Mouse (Mus musculus): ENCODE data around the gene Abhd13. TPM values are rescaled to one million over a fixed set of nuclear protein-coding genes. Genes with fewer than 3 reads are reported as not detected.

Abhd13 gene
- total RNA-seq, 1 experiment: 28.5 TPM

DNA sequence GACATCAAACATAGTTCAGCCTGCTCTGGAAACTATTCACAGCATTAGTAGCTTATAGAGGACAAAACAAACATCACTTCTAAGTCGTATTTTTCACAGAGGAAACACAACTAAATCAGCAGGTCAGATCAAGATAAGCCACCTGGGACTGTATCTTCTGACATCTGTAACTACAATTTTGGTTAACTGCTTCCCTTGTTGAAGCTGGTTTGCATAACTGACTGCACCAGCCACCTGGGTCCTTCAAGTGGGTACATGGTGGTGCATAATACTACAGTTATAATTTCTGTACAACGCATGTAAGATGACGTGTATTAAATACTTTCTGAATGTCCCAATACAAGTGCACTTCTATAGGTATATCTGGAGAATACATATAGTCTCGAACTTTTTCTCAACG lies 2.2 kb upstream of the Abhd13 start:
- in situ Hi-C loops (cut with MboI; ENCODE audit: low sequenced_read_pairs in 2 of 2, unreplicated experiment in 2 of 2): no loop called here
- peak overlapping the region; percentile 75 to 82; a peak in 3 of 4 replicates for H3K4me3 ChIP-seq (ENCODE audit: insufficient read depth in 1 of 2, low read depth in 1 of 2, low read length in 2 of 2, poor library complexity in 1 of 2, severe bottlenecking in 1 of 2)
- no peak for DNase-seq (ENCODE audit: low read depth, low spot score)
- no peaks in the 10 kb centered on the region for H3K9me3 ChIP-seq (ENCODE audit: control insufficient read depth, insufficient read depth, low read depth, low read length)
- no peaks in the 10 kb centered on the region; a peak in 1 of 4 replicates for H3K4me1 ChIP-seq (ENCODE audit: control insufficient read depth in 2 of 2, insufficient read depth in 2 of 2, low read length in 2 of 2, poor library complexity in 1 of 2)
- peaks cover 9% of the 10 kb centered on the region for H3K36me3 ChIP-seq (ENCODE audit: control insufficient read depth, insufficient read depth, low read length, poor library complexity, severe bottlenecking)
- TF ChIP-seq CHD2 (IDR thresholded peaks at IDR 0.05; ENCODE audit: low read depth, low read length) (no peak), ZNF384 (IDR thresholded peaks at IDR 0.05; ENCODE audit: low read depth, low read length) (no peak), ZC3H11A (IDR thresholded peaks at IDR 0.05; ENCODE audit: borderline replicate concordance, low read depth, low read length) (no peak), HCFC1 (IDR thresholded peaks at IDR 0.05; ENCODE audit: borderline replicate concordance, insufficient read depth, low read length) (no peak), MAFK (IDR thresholded peaks at IDR 0.05; ENCODE audit: insufficient read depth, low read depth, low read length) (no peak)
- peak overlapping the region; percentile 22; the same call in 1 of the 2 replicates for H3K9ac ChIP-seq (ENCODE audit: insufficient read depth, low read depth, low read length, poor library complexity, severe bottlenecking)
- H3K27ac ChIP-seq (ENCODE audit: insufficient read depth, low read depth, low read length, poor library complexity, severe bottlenecking): no peak overlapping the region

DNA sequence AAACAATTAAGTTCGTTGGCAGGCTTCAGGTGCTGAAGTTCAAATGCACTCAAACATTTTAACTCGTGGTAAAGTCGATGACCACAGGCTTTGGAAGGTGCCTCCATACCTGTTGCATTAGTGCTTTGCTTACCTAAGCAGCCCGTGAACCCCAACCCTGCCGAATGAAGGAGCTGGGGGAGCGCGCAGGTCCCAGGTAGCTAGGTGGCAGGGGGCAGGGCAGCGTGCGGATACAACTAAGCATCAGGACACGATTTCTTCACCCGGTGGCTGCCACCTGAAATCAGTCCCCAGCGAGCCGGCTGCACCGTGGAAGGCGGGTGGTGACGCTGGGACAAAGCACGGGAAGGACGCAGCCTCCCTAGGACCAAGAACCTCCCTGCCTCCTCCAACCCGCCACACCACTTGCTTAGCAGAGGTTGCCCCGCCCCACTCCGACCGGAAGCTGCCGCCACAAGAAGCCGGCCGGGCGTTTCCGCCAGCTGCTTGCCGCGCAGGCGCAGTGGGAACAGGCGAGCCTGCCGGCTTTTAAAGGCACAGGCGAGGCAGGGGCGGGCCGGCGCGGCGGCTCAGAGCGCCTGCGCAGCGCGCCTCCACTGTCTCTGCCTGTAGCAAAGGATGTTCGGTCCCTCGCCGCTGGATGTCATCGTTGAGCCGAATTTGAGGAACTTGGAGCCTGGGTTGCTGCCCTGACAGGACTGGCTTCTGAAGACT lies 1.5 kb upstream of the Abhd13 start:
- Histone ChIP-seq H3K27ac (ENCODE audit: insufficient read depth, low read depth, low read length, poor library complexity, severe bottlenecking) (no peak overlapping the region), H3K4me3 (ENCODE audit: insufficient read depth in 1 of 2, low read depth in 1 of 2, low read length in 2 of 2, poor library complexity in 1 of 2, severe bottlenecking in 1 of 2) (peak overlapping the region; percentile 75 to 82), H3K36me3 (ENCODE audit: control insufficient read depth, insufficient read depth, low read length, poor library complexity, severe bottlenecking) (peaks cover 9% of the 10 kb centered on the region), H3K4me1 (ENCODE audit: control insufficient read depth in 2 of 2, insufficient read depth in 2 of 2, low read length in 2 of 2, poor library complexity in 1 of 2) (no peaks in the 10 kb centered on the region; a peak in 1 of 4 replicates), H3K9ac (ENCODE audit: insufficient read depth, low read depth, low read length, poor library complexity, severe bottlenecking) (peak overlapping the region; percentile 90), H3K9me3 (ENCODE audit: control insufficient read depth, insufficient read depth, low read depth, low read length) (no peaks in the 10 kb centered on the region)
- peak; percentile 91 for DNase-seq (ENCODE audit: low read depth, low spot score)
- TF ChIP-seq MAFK (IDR thresholded peaks at IDR 0.05; ENCODE audit: insufficient read depth, low read depth, low read length) (no peak), HCFC1 (IDR thresholded peaks at IDR 0.05; ENCODE audit: borderline replicate concordance, insufficient read depth, low read length) (peak; percentile 77; the same call in 1 of the 2 replicates), ZC3H11A (IDR thresholded peaks at IDR 0.05; ENCODE audit: borderline replicate concordance, low read depth, low read length) (no peak), CHD2 (IDR thresholded peaks at IDR 0.05; ENCODE audit: low read depth, low read length) (no peak)
- in situ Hi-C loops (cut with MboI; ENCODE audit: low sequenced_read_pairs in 2 of 2, unreplicated experiment in 2 of 2): no loop called here

DNA sequence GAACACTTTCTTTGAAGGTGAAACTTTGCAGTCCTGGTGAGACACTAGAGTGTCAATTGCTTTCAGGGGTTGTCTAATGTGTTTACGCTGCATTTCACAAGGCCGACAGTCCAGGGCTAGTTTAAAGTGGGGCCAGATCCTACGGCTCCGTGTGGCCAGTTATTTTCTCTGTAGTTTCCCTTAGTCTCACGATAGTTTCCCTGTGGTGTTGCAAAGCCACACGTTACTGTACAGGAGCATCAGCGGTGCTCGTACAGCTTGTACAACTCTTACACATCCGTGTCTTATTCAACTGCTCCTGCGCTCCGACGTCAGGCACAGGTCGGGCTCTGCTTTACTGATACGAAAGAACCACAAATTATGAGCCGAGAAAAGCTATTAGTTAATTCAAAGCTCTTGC lies 491 bp upstream of the Abhd13 start:
- no peak for DNase-seq (ENCODE audit: low read depth, low spot score)
- no peak overlapping the region for H3K27ac ChIP-seq (ENCODE audit: insufficient read depth, low read depth, low read length, poor library complexity, severe bottlenecking)

DNA sequence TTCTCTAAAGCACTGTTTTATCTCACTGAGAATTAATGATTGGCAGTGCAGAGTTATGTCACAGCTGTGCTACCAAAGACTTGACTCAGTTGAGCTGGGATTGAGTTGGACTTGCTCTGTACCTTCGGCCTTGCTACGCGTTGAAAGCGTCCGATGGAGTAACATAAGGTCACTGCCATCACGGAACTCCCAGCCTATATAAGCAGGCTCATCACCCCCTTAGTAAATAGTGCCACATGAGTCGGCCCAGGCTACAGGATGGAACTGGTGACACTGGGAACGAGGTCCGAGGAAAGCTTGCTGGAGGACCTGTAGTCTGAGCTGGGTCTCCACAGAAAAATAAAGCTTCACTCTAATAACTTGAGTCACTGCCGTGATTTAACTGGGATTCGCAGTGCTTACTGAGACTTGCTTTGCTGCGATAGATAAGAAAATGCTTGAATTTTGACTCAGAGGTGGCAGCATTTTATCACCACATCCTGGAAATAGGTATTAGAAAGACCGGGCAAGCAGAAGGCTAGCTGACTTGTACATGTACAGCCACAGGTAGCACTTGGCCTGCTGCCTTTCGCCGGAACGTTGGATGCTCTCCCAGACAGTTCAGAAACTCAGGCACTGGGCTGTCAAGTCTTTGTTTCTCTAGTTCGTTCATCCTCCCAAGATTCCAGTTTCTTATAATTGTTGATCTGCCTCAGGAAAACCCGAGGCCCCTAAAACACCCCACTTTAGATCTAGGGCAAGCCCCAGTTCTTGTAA lies 1.1 kb downstream of the Abhd13 start:
- in situ Hi-C loops (cut with MboI; ENCODE audit: low sequenced_read_pairs in 2 of 2, unreplicated experiment in 2 of 2): no loop called here
- Histone ChIP-seq H3K27ac (ENCODE audit: insufficient read depth, low read depth, low read length, poor library complexity, severe bottlenecking) (no peak overlapping the region), H3K4me1 (ENCODE audit: control insufficient read depth in 2 of 2, insufficient read depth in 2 of 2, low read length in 2 of 2, poor library complexity in 1 of 2) (no peaks in the 10 kb centered on the region; a peak in 1 of 4 replicates), H3K9ac (ENCODE audit: insufficient read depth, low read depth, low read length, poor library complexity, severe bottlenecking) (peak overlapping the region; percentile 94), H3K36me3 (ENCODE audit: control insufficient read depth, insufficient read depth, low read length, poor library complexity, severe bottlenecking) (0 out of 2 replicates have a peak, but pooled peaks cover 2% of the 10 kb centered on the region), H3K4me3 (ENCODE audit: insufficient read depth in 1 of 2, low read depth in 1 of 2, low read length in 2 of 2, poor library complexity in 1 of 2, severe bottlenecking in 1 of 2) (peak overlapping the region; percentile 80 to 81), H3K9me3 (ENCODE audit: control insufficient read depth, insufficient read depth, low read depth, low read length) (no peaks in the 10 kb centered on the region)
- TF ChIP-seq ZC3H11A (IDR thresholded peaks at IDR 0.05; ENCODE audit: borderline replicate concordance, low read depth, low read length): no peak
- TF ChIP-seq ZNF384 (IDR thresholded peaks at IDR 0.05; ENCODE audit: low read depth, low read length): no peak
- TF ChIP-seq CHD2 (IDR thresholded peaks at IDR 0.05; ENCODE audit: low read depth, low read length): no peak
- TF ChIP-seq MAFK (IDR thresholded peaks at IDR 0.05; ENCODE audit: insufficient read depth, low read depth, low read length): no peak
- TF ChIP-seq HCFC1 (IDR thresholded peaks at IDR 0.05; ENCODE audit: borderline replicate concordance, insufficient read depth, low read length): no peak
- DNase-seq (ENCODE audit: low read depth, low spot score): no peak

More for the DNA sequence above, 491 bp upstream of the Abhd13 start:
- TF ChIP-seq ZC3H11A (IDR thresholded peaks at IDR 0.05; ENCODE audit: borderline replicate concordance, low read depth, low read length): no peak
- TF ChIP-seq CHD2 (IDR thresholded peaks at IDR 0.05; ENCODE audit: low read depth, low read length): no peak
- no peak for TF ChIP-seq ZNF384 (IDR thresholded peaks at IDR 0.05; ENCODE audit: low read depth, low read length)
- TF ChIP-seq HCFC1 (IDR thresholded peaks at IDR 0.05; ENCODE audit: borderline replicate concordance, insufficient read depth, low read length): no peak
- peak overlapping the region; percentile 80 to 81 for H3K4me3 ChIP-seq (ENCODE audit: insufficient read depth in 1 of 2, low read depth in 1 of 2, low read length in 2 of 2, poor library complexity in 1 of 2, severe bottlenecking in 1 of 2)
- H3K9me3 ChIP-seq (ENCODE audit: control insufficient read depth, insufficient read depth, low read depth, low read length): no peaks in the 10 kb centered on the region
- in situ Hi-C loops (cut with MboI; ENCODE audit: low sequenced_read_pairs in 2 of 2, unreplicated experiment in 2 of 2): no loop called here
- no peaks in the 10 kb centered on the region; a peak in 1 of 4 replicates for H3K4me1 ChIP-seq (ENCODE audit: control insufficient read depth in 2 of 2, insufficient read depth in 2 of 2, low read length in 2 of 2, poor library complexity in 1 of 2)
- peaks cover 7% of the 10 kb centered on the region for H3K36me3 ChIP-seq (ENCODE audit: control insufficient read depth, insufficient read depth, low read length, poor library complexity, severe bottlenecking)
- peak overlapping the region; percentile 58 for H3K9ac ChIP-seq (ENCODE audit: insufficient read depth, low read depth, low read length, poor library complexity, severe bottlenecking)
